Mouse (Mus musculus) G1E (cell line): ENCODE data around the gene Serinc4.
"Not testable (repeated sequence)": the region's sequence is repeated elsewhere in the genome, so short reads cannot be mapped to it uniquely, and the experiment has no call there.

Experiments used
- CTCF ChIP-seq: IDR thresholded peaks from 2 replicates; pipeline ENCODE4 v1.5.1; 2012; ENCODE audit warnings: low read depth, low read length, inconsistent platforms, mixed read lengths
- POLR2AphosphoS5 ChIP-seq: IDR thresholded peaks from 2 replicates; pipeline ENCODE4 v1.6.1; 2012; ENCODE audit warnings: low read depth, low read length, inconsistent platforms; ENCODE audit not compliant: insufficient replicate concordance

- TF ChIP-seq POLR2AphosphoS5, CTCF: not testable (repeated sequence)
Measured at GRCm38 (mm10) chr2:121468982-121469381, 12.4 kb upstream of the Serinc4 start.
